Mouse (Mus musculus): ENCODE measurements around the gene Sned1. TPM values are rescaled to one million over a fixed set of nuclear protein-coding genes. Genes with fewer than 3 reads are reported as not detected.
A peak's percentile ranks its signal among the peaks of the same experiment; 100 is the strongest.
"Not testable (repeated sequence)": the region's sequence is repeated elsewhere in the genome, so short reads cannot be mapped to it uniquely, and the experiment has no call there.

The Sned1 gene
- total RNA-seq, 2 experiments from 2014 or later: 0.05 to 0.30 TPM

- ATAC-seq (replicated peaks; ENCODE audit: poor library complexity, severe bottlenecking): not testable (repeated sequence)
Observed at GRCm38 (mm10) chr1:93294491-93294890, 58.9 kb downstream of the Sned1 start.

DNA sequence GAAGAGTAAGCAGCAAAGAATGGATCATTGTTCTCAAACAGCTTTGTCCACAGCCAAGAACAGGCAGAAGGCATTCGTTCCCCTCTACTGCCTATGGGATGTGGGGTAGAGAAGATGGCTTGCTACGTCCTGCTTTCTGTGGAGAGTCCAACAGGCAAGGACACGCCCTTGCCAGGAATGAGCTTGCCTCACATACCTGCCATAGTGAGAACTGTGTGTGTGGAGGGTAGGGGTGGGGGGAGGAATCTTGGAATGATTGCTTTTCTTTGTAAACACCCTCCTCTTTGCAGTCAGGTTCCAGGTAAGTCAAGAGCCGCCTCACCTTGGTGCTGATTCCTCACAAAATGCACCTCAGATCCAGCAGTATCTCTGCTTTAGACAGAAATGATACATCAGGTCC is 64.2 kb downstream of the Sned1 start:
- no peak for ATAC-seq (replicated peaks; ENCODE audit: poor library complexity, severe bottlenecking)

GRCm38 (mm10) chr1:93300578-93300977 is 64.9 kb downstream of the Sned1 start:
- ATAC-seq (replicated peaks; ENCODE audit: poor library complexity, severe bottlenecking): no peak

GRCm38 (mm10) chr1:93305581-93306337 is 70.1 kb downstream of the Sned1 start, which contains the start of gene Mterf4:
Gene Mterf4, minus strand, starts transcription at chr1:93305915.
- peak; percentile 99 for ATAC-seq (replicated peaks; ENCODE audit: poor library complexity, severe bottlenecking)

DNA sequence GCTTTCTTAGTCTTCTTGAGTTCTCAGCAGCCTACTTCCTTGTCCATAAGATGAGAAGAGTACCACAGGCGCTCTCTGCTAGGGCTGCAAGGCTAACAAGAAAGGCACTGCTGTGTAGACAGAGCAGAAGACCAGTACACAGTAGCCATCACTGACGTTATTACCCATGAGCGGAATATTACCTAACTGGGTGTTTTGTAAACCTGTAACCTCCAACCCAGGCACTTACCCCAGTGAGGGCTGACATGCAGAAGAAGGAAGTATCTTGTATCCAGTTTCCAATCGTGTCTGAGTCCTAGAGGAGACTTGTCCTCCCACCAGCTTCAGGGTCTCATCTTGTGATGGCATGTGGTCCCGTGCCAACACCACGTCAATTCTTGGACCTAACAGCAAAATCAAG is 88.3 kb downstream of the Sned1 start:
- ATAC-seq (replicated peaks; ENCODE audit: poor library complexity, severe bottlenecking): peak; percentile 33; the same call in 1 of the 2 replicates

DNA sequence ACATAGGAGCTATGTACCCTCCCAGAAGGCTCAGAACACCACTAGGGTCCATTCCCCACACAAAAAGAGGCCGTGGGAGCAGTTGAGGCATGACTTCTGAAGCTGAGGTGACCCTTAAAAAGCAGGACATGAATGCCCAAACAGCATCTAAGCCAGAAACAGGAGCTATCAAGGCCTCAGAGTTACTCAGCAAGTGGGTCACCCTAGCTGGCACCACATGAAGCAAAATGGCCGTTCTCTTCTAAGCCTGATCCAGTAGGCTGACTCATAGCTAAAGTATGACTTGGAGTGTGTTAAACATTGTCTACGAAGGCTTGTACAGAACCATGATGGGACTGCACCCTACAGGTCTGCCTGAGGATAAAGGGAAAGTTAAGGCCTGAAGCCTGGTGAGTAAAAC is 90.8 kb downstream of the Sned1 start:
- no peak for ATAC-seq (replicated peaks; ENCODE audit: poor library complexity, severe bottlenecking)

DNA sequence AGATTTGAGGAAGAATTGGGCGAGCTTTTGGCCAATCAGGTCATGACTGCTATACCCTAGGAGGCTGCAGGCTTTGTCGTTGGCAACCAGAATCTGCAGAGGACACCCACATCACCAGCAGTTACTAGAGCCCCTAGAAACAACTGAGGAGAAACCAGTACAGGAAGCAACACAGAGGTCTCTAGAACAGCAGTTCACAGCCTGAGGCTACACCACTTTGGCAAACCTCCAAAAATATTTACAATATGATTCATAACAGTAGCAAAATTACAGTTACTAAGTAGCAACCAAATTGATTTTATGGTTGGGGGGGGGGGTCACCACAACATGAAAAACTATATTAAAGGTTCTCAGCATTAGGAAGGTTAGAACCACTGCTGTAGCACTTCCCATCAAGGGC is 99.0 kb downstream of the Sned1 start:
- ATAC-seq (replicated peaks; ENCODE audit: poor library complexity, severe bottlenecking): no peak

DNA sequence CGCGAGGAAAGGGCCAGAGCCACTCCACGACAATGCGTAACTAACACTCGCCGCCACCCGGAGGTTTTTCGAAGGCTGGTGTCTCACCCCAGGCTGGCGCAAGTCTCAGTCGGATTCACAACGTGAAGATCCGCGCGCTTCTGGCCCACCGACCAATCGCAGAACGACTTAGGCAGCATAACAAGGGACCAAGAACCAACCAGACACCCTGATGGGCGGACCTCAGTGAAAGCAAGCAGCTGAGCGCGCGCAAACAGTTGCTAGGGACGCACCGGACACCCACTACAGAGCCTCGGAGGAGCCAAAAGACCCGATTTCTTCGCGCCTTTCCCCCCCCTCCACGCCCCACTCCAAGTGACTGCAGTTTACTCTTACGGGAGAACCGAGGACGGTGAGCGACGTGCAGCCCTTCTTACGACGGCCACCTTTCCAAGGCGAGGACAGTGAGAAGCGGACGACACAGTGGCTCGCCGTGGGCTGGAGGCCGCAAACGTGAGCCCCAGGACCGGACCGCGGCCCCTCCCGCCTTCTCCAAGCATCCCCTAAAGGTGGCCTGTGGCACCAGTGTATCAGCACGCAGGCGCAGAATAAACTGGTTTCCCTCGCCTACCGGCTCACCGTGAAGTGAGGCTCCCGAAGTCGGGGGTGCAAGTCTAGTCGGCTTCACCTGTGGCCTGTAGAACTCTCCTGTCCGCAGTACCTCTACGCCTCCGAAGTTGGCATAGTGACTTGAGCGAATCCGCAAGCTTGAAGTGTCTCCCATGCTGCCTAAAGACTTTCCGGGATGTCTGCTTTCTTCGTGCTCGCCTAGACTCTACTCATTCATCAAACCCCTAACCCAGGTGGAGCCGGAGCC is 107.2 kb downstream of the Sned1 start, which contains the start of the genes Ppp1r7 and Pask:
Ppp1r7 (plus strand) TSS at position 207 of the 856 bp plus-strand sequence.
Pask (minus strand) TSS at position 835 of the 856 bp plus-strand sequence.
- ATAC-seq (replicated peaks; ENCODE audit: poor library complexity, severe bottlenecking): peak; percentile 87

DNA sequence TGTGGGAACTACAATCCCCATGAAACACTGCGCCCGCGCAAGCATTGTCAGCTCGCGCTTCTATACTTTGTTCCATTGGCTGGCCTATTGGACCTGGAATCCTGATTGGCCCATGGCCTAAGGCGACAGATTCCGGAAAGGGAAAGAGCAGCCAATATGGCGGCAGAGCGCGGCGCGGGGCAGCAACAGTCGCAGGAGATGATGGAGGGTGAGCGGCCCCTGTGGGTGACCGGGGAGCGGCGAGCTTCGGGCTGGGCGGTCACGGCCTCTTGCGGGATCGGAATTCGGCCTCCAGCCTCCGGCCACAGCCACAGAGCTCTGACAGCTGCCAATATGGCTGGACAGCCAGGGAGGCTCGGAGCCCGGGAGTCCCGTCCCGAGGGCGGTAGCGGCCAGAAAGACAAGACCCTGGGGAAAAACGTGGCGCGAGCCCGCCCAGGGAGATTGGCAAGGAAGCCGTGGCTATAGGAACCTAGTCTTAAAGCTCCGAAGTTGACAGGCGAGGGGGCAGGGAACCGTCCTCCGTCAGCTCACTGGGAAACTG is 107.9 kb downstream of the Sned1 start:
- ATAC-seq (replicated peaks; ENCODE audit: poor library complexity, severe bottlenecking): peak; percentile 83

GRCm38 (mm10) chr1:93347176-93347575 is 111.5 kb downstream of the Sned1 start:
- ATAC-seq (replicated peaks; ENCODE audit: poor library complexity, severe bottlenecking): no peak

- no peak for ATAC-seq (replicated peaks; ENCODE audit: poor library complexity, severe bottlenecking)
Observed at GRCm38 (mm10) chr1:93349701-93350100, 114.1 kb downstream of the Sned1 start.

Other genes with a start within 250 kb of the Sned1 start
- not detected in 2 replicates for gene Aqp12, start 229.5 kb upstream of the Sned1 start, total RNA-seq (2014; fragmentation: Nextera tagmentation)
- gene Aqp12, start 229.5 kb upstream of the Sned1 start, total RNA-seq (2017): not detected in 2 replicates
- gene Kif1a, start 133.9 kb upstream of the Sned1 start, total RNA-seq (2014; fragmentation: Nextera tagmentation): not detected in 2 replicates
- gene Kif1a, start 133.9 kb upstream of the Sned1 start, total RNA-seq (2017): not detected in 2 replicates
- not detected in 2 replicates for gene Agxt, start 100.6 kb upstream of the Sned1 start, total RNA-seq (2014; fragmentation: Nextera tagmentation)
- not detected in 2 replicates for gene Agxt, start 100.6 kb upstream of the Sned1 start, total RNA-seq (2017)
- gene 2310007B03Rik, start 74.9 kb upstream of the Sned1 start, total RNA-seq (2014; fragmentation: Nextera tagmentation): not detected in 2 replicates
- not detected in 2 replicates for gene 2310007B03Rik, start 74.9 kb upstream of the Sned1 start, total RNA-seq (2017)
- gene Crocc2, start 67.1 kb upstream of the Sned1 start, total RNA-seq (2014; fragmentation: Nextera tagmentation): not detected in 2 replicates
- gene Crocc2, start 67.1 kb upstream of the Sned1 start, total RNA-seq (2017): not detected in 2 replicates
- gene Mterf4, start 70.1 kb downstream of the Sned1 start, total RNA-seq (2014; fragmentation: Nextera tagmentation): 15.1 and 19.0 TPM in 2 replicates
- 13.3 and 22.9 TPM in 2 replicates for gene Mterf4, start 70.1 kb downstream of the Sned1 start, total RNA-seq (2017)
- gene Ppp1r7, start 107.0 kb downstream of the Sned1 start, total RNA-seq (2014; fragmentation: Nextera tagmentation): 8.1 and 40.0 TPM in 2 replicates
- gene Ppp1r7, start 107.0 kb downstream of the Sned1 start, total RNA-seq (2017): 21.3 and 29.2 TPM in 2 replicates
- 12.7 and 22.0 TPM in 2 replicates for gene Pask, start 107.6 kb downstream of the Sned1 start, total RNA-seq (2014; fragmentation: Nextera tagmentation)
- 10.0 and 13.1 TPM in 2 replicates for gene Pask, start 107.6 kb downstream of the Sned1 start, total RNA-seq (2017)
- gene Ano7, start 138.1 kb downstream of the Sned1 start, total RNA-seq (2014; fragmentation: Nextera tagmentation): 0.43 TPM in 1 of 2 replicates, not detected in the other
- 0.99 TPM in 1 of 2 replicates, not detected in the other for gene Ano7, start 138.1 kb downstream of the Sned1 start, total RNA-seq (2017)
- gene Hdlbp, start 243.0 kb downstream of the Sned1 start, total RNA-seq (2014; fragmentation: Nextera tagmentation): 176 and 186 TPM in 2 replicates
- gene Hdlbp, start 243.0 kb downstream of the Sned1 start, total RNA-seq (2017): 137 and 149 TPM in 2 replicates